In the genomic region with DNA sequence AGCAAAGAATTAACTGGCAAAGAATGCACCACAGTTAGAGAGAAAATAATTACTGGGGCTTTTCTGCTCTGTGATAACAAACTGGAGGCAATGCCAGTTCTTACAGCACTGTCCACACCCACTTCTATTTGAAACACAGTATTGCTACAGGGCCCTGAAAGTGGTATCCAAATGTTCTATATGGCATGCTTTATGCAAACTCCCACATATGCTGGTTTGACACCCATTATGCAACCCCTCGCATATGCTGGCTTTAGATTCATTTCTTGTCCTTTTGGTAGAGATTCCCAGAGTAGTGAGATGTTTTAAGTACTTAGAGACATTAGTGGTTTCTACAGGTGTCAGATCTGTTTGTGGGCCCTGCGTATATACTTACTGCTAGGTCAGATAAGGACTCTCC, we compare ENCODE assay signal across 15 mouse cellular contexts.
DNase-seq lines count a peak whose midpoint lies in the region.
"Had no signal": no experiment of that assay in that cellular context is flagged by ENCODE, and none has a peak within 500 bp of the region (broad histone marks: within the 10 kb centered on the region; RNA-seq: fewer than 3 reads in every experiment).

No protein-coding gene starts in this region.

- peak; percentile 37 to 52 for DNase-seq in frontal cortex, adult 2 months (ENCODE audit: extremely low spot score in 1 of 2, low spot score in 1 of 2)
- DNase-seq in frontal cortex, postnatal 10 days (ENCODE audit: low spot score in 2 of 2) = no peak
- peak; percentile 15 for DNase-seq in left cerebral cortex, adult 11 months (ENCODE audit: low spot score)
- DNase-seq in left cerebral cortex, postnatal 36 days (ENCODE audit: low spot score in 2 of 2) = no peak
- peak; percentile 51 for DNase-seq in fat pad, adult 2 months (ENCODE audit: extremely low read depth, low read depth, low spot score)
- DNase-seq in kidney, postnatal 14 days = no peak
- DNase-seq: adrenal gland, adult 2 months; adrenal gland, postnatal 25 days; cerebellum, adult 11 months; cerebellum, adult 8-10 months; cerebellum, postnatal 14 days; embryo, embryonic 11 days; gastrocnemius, postnatal 14 days; heart, adult 2 months; heart, postnatal 14 days had no signal

- intact Hi-C loops in left cerebral cortex, postnatal 36 days (cut with DNase I) = no loop called here

Comparison
In these comparisons a context has a peak if more than half of its experiments do, and no peak if none do; other contexts are left out.
1. DNase-seq: peak in frontal cortex, adult 2 months (2 of 2), left cerebral cortex, adult 11 months (single experiment) and fat pad, adult 2 months (single experiment); none in frontal cortex, postnatal 10 days (0 of 2), left cerebral cortex, postnatal 36 days (0 of 2) and kidney, postnatal 14 days (single experiment).